17 mouse cellular contexts compared by ENCODE assay signal in genomic region chr6:118983471-118984040, GRCm38 (mm10).
A peak's percentile ranks its signal among the peaks of the same experiment; 100 is the strongest.
DNase-seq lines count a peak whose midpoint lies in the region; ATAC-seq and TF ChIP-seq lines count a peak whose summit lies in the region.
"Had no signal": no experiment of that assay in that cellular context is flagged by ENCODE, and none has a peak within 500 bp of the region (broad histone marks: within the 10 kb centered on the region; RNA-seq: fewer than 3 reads in every experiment).

No protein-coding gene starts in this region.

- H3K27me3 ChIP-seq in heart, embryonic 16.5 days (ENCODE audit: control insufficient read depth, insufficient read depth, low read length): no peaks in the 10 kb centered on the region
- no peaks in the 10 kb centered on the region for H3K27me3 ChIP-seq in embryonic facial prominence, embryonic 10.5 days (replicated peaks; ENCODE audit: low read depth, poor library complexity, severe bottlenecking)
- H3K27me3 ChIP-seq in stomach, postnatal 0 days (ENCODE audit: control insufficient read depth, insufficient read depth, low read length): no peaks in the 10 kb centered on the region
- H3K27me3 ChIP-seq in hindbrain, postnatal 0 days (ENCODE audit: insufficient read depth, low read length): no peaks in the 10 kb centered on the region
- no peaks in the 10 kb centered on the region for H3K27me3 ChIP-seq in neural tube, embryonic 15.5 days (replicated peaks)
- no peaks in the 10 kb centered on the region for H3K27me3 ChIP-seq in intestine, postnatal 0 days (replicated peaks; ENCODE audit: control insufficient read depth, insufficient read depth, low read length)
- H3K27me3 ChIP-seq: kidney, embryonic 15.5 days had no signal

- no peaks in the 10 kb centered on the region for H3K36me3 ChIP-seq in heart, embryonic 16.5 days (ENCODE audit: control insufficient read depth, insufficient read depth)
- no peaks in the 10 kb centered on the region for H3K36me3 ChIP-seq in embryonic facial prominence, embryonic 10.5 days (replicated peaks)
- H3K36me3 ChIP-seq in stomach, postnatal 0 days (ENCODE audit: control insufficient read depth, insufficient read depth, low read length): no peaks in the 10 kb centered on the region
- no peaks in the 10 kb centered on the region for H3K36me3 ChIP-seq in hindbrain, postnatal 0 days (ENCODE audit: insufficient read depth, low read length)
- H3K36me3 ChIP-seq in neural tube, embryonic 15.5 days: no peaks in the 10 kb centered on the region
- H3K36me3 ChIP-seq in intestine, postnatal 0 days (ENCODE audit: control insufficient read depth, insufficient read depth): no peaks in the 10 kb centered on the region
- H3K36me3 ChIP-seq: G1E; kidney, embryonic 15.5 days had no signal

- no peak overlapping the region for H3K4me2 ChIP-seq in heart, embryonic 16.5 days (ENCODE audit: low read depth, low read length)
- H3K4me2 ChIP-seq in stomach, postnatal 0 days (replicated peaks; ENCODE audit: low read depth): no peak overlapping the region
- H3K4me2 ChIP-seq in hindbrain, postnatal 0 days (ENCODE audit: low read depth, low read length): no peak overlapping the region
- H3K4me2 ChIP-seq in neural tube, embryonic 15.5 days: no peak overlapping the region
- no peak overlapping the region for H3K4me2 ChIP-seq in intestine, postnatal 0 days (replicated peaks; ENCODE audit: low read depth)
- H3K4me2 ChIP-seq: kidney, embryonic 15.5 days; midbrain, embryonic 11.5 days had no signal

- H3K4me1 ChIP-seq in heart, embryonic 16.5 days (ENCODE audit: control insufficient read depth, insufficient read depth, low read length): peaks cover 24% of the 10 kb centered on the region
- H3K4me1 ChIP-seq in embryonic facial prominence, embryonic 10.5 days: peaks cover 30% of the 10 kb centered on the region
- H3K4me1 ChIP-seq in embryonic fibroblast, embryonic 13.5 days (ENCODE audit: control insufficient read depth, insufficient read depth, low read length): peaks cover 20% of the 10 kb centered on the region
- no peaks in the 10 kb centered on the region; the same call in 1 of the 2 replicates for H3K4me1 ChIP-seq in stomach, postnatal 0 days (replicated peaks; ENCODE audit: control insufficient read depth, insufficient read depth)
- H3K4me1 ChIP-seq in hindbrain, postnatal 0 days (ENCODE audit: insufficient read depth, low read length): peaks cover 3% of the 10 kb centered on the region; the same call in 1 of the 2 replicates
- peaks cover 24% of the 10 kb centered on the region; the same call in 1 of the 2 replicates for H3K4me1 ChIP-seq in neural tube, embryonic 15.5 days
- 0 out of 2 replicates have a peak, but pooled peaks cover 4% of the 10 kb centered on the region for H3K4me1 ChIP-seq in intestine, postnatal 0 days (replicated peaks; ENCODE audit: control insufficient read depth, insufficient read depth, low read length)

- no peak; the same call in 1 of the 2 replicates for ATAC-seq in heart, embryonic 16.5 days (replicated peaks; ENCODE audit: extremely low read depth, insufficient read depth, low FRiP score)
- ATAC-seq in stomach, postnatal 0 days (ENCODE audit: low FRiP score, low TSS enrichment): no peak
- no peak for ATAC-seq in hindbrain, postnatal 0 days
- ATAC-seq in neural tube, embryonic 15.5 days (ENCODE audit: low FRiP score): no peak
- no peak for ATAC-seq in intestine, postnatal 0 days
- ATAC-seq: forebrain, embryonic 16.5 days had no signal

- no peak for TF ChIP-seq CTCF in embryonic fibroblast, embryonic 13.5 days (IDR thresholded peaks at IDR 0.05; ENCODE audit: borderline replicate concordance, insufficient read depth, low read length)
- no peak for TF ChIP-seq CTCF in stomach, postnatal 0 days (IDR thresholded peaks at IDR 0.05; ENCODE audit: low read depth)
- TF ChIP-seq CTCF in hindbrain, postnatal 0 days (IDR thresholded peaks at IDR 0.05; ENCODE audit: low read depth): no peak
- TF ChIP-seq CTCF in intestine, postnatal 0 days (IDR thresholded peaks at IDR 0.05; ENCODE audit: low read depth): no peak

- no peak for TF ChIP-seq POLR2A in embryonic fibroblast, embryonic 13.5 days (IDR thresholded peaks at IDR 0.05; ENCODE audit: low read depth, low read length)

- H3K4me3 ChIP-seq in heart, embryonic 16.5 days (ENCODE audit: low read length): no peak overlapping the region
- no peak overlapping the region for H3K4me3 ChIP-seq in embryonic facial prominence, embryonic 10.5 days
- no peak overlapping the region for H3K4me3 ChIP-seq in embryonic fibroblast, embryonic 13.5 days (ENCODE audit: insufficient read depth, low read length)
- H3K4me3 ChIP-seq in stomach, postnatal 0 days (ENCODE audit: low read depth, low read length): no peak overlapping the region
- no peak overlapping the region for H3K4me3 ChIP-seq in hindbrain, postnatal 0 days (ENCODE audit: low read length)
- no peak overlapping the region for H3K4me3 ChIP-seq in neural tube, embryonic 15.5 days (replicated peaks)
- H3K4me3 ChIP-seq in intestine, postnatal 0 days (ENCODE audit: low read depth, low read length): no peak overlapping the region
- H3K4me3 ChIP-seq: kidney, embryonic 15.5 days had no signal

- 82% methylated on average over 8 of the region's 8 CpGs for WGBS in heart, embryonic 16.5 days
- 87% methylated on average over 8 of the region's 8 CpGs for WGBS in embryonic facial prominence, embryonic 10.5 days
- WGBS in stomach, postnatal 0 days: 76% methylated on average over 8 of the region's 8 CpGs
- WGBS in hindbrain, postnatal 0 days: 88% methylated on average over 8 of the region's 8 CpGs
- WGBS in neural tube, embryonic 15.5 days: 93% methylated on average over 8 of the region's 8 CpGs
- 72% methylated on average over 8 of the region's 8 CpGs for WGBS in intestine, postnatal 0 days

- TF ChIP-seq EP300 in stomach, postnatal 0 days (optimal IDR thresholded peaks at IDR 0.05): no peak

- H3K9ac ChIP-seq in heart, embryonic 16.5 days (ENCODE audit: low read length): no peak overlapping the region
- H3K9ac ChIP-seq in stomach, postnatal 0 days (ENCODE audit: low read length): no peak overlapping the region
- no peak overlapping the region for H3K9ac ChIP-seq in hindbrain, postnatal 0 days (replicated peaks; ENCODE audit: low read length)
- H3K9ac ChIP-seq in neural tube, embryonic 15.5 days (replicated peaks): no peak overlapping the region
- no peak overlapping the region for H3K9ac ChIP-seq in intestine, postnatal 0 days (ENCODE audit: low read depth, low read length)
- H3K9ac ChIP-seq: kidney, embryonic 15.5 days had no signal

- H3K27ac ChIP-seq in heart, embryonic 16.5 days (ENCODE audit: low read length): peak overlapping the region; percentile 29; the same call in 1 of the 2 replicates
- H3K27ac ChIP-seq in embryonic facial prominence, embryonic 10.5 days (replicated peaks): peak overlapping the region; percentile 65
- peak overlapping the region; percentile 88 for H3K27ac ChIP-seq in embryonic fibroblast, embryonic 13.5 days (ENCODE audit: insufficient read depth, low read length)
- peak overlapping the region; percentile 63 for H3K27ac ChIP-seq in stomach, postnatal 0 days (replicated peaks)
- no peak overlapping the region for H3K27ac ChIP-seq in hindbrain, postnatal 0 days
- H3K27ac ChIP-seq in neural tube, embryonic 15.5 days (replicated peaks): no peak overlapping the region
- no peak overlapping the region for H3K27ac ChIP-seq in intestine, postnatal 0 days (ENCODE audit: low read depth, low read length)
- H3K27ac ChIP-seq: kidney, embryonic 15.5 days had no signal

- no peaks in the 10 kb centered on the region for H3K9me3 ChIP-seq in heart, embryonic 16.5 days (replicated peaks; ENCODE audit: control insufficient read depth, low read length)
- no peaks in the 10 kb centered on the region for H3K9me3 ChIP-seq in embryonic facial prominence, embryonic 10.5 days
- H3K9me3 ChIP-seq in stomach, postnatal 0 days (ENCODE audit: control insufficient read depth, low read length): no peaks in the 10 kb centered on the region
- no peaks in the 10 kb centered on the region for H3K9me3 ChIP-seq in hindbrain, postnatal 0 days (ENCODE audit: low read length)
- H3K9me3 ChIP-seq in neural tube, embryonic 15.5 days (replicated peaks): no peaks in the 10 kb centered on the region
- no peaks in the 10 kb centered on the region for H3K9me3 ChIP-seq in intestine, postnatal 0 days (ENCODE audit: control insufficient read depth)
- H3K9me3 ChIP-seq: kidney, embryonic 15.5 days had no signal

- DNase-seq in heart, adult 9 months (ENCODE audit: low spot score in 2 of 2): no peak
- no peak for DNase-seq in embryonic facial prominence, embryonic 10.5 days (ENCODE audit: low spot score)
- DNase-seq in stomach, postnatal 0 days (ENCODE audit: low spot score): no peak
- DNase-seq in hindbrain, postnatal 0 days (ENCODE audit: low spot score): no peak
- DNase-seq: cerebellum, postnatal 10 days; gastrocnemius, postnatal 10 days; heart, postnatal 10 days; layer of hippocampus, adult 9-11 months; right cerebral cortex, postnatal 4 days had no signal

Comparison
In these comparisons a context has a peak if more than half of its experiments do, and no peak if none do; other contexts are left out.
1. H3K27ac ChIP-seq: peak in heart, embryonic 16.5 days (single experiment), embryonic facial prominence, embryonic 10.5 days (single experiment), embryonic fibroblast, embryonic 13.5 days (single experiment) and stomach, postnatal 0 days (single experiment); none in hindbrain, postnatal 0 days (single experiment), neural tube, embryonic 15.5 days (single experiment) and intestine, postnatal 0 days (single experiment).